Mouse (Mus musculus): ENCODE data around the gene Gpr82.

Gpr82 gene

GRCm38 (mm10) chrX:13691865-13692264 lies 30.7 kb downstream of the Gpr82 start:
- no peak for DNase-seq (ENCODE audit: low spot score)

GRCm38 (mm10) chrX:13700681-13701080 lies 39.5 kb downstream of the Gpr82 start:
- no peak for DNase-seq (ENCODE audit: low spot score)

- DNase-seq (ENCODE audit: low spot score) = no peak
Measured at GRCm38 (mm10) chrX:13705051-13705450, 43.9 kb downstream of the Gpr82 start.

- peak; percentile 61 for DNase-seq (ENCODE audit: low spot score)
Measured at GRCm38 (mm10) chrX:13710174-13710573, 49.0 kb downstream of the Gpr82 start.
